ENCODE assay signal across 8 mouse cellular contexts in genomic region chr16:31662556-31663378, GRCm38 (mm10). TPM values are rescaled to one million over a fixed set of nuclear protein-coding genes. Genes with fewer than 3 reads are reported as not detected.
DNase-seq lines count a peak whose midpoint lies in the region; ATAC-seq and TF ChIP-seq lines count a peak whose summit lies in the region.

No protein-coding gene starts in this region.

- no peak for ATAC-seq in CD4-positive, CD25-positive, alpha-beta regulatory T cell, adult 4 months
- ATAC-seq in liver, embryonic 11.5 days (replicated peaks; ENCODE audit: low FRiP score), result no peak
- no peak for ATAC-seq in stomach, postnatal 0 days (ENCODE audit: low FRiP score, low TSS enrichment)

- no peak for TF ChIP-seq CTCF in thymus, adult 2 months (IDR thresholded peaks at IDR 0.05; ENCODE audit: borderline replicate concordance, control insufficient read depth, extremely low read depth, insufficient read depth, low read length, poor library complexity)
- TF ChIP-seq CTCF in stomach, postnatal 0 days (IDR thresholded peaks at IDR 0.05; ENCODE audit: low read depth), result no peak

- TF ChIP-seq EP300 in stomach, postnatal 0 days (optimal IDR thresholded peaks at IDR 0.05), result no peak

- no peaks in the 10 kb centered on the region for H3K27me3 ChIP-seq in thymus, adult 2 months (ENCODE audit: control insufficient read depth, insufficient read depth, low read length)
- H3K27me3 ChIP-seq in liver, embryonic 11.5 days (replicated peaks; ENCODE audit: control insufficient read depth, insufficient read depth, low read length), result no peaks in the 10 kb centered on the region
- H3K27me3 ChIP-seq in stomach, postnatal 0 days (ENCODE audit: control insufficient read depth, insufficient read depth, low read length), result no peaks in the 10 kb centered on the region

- peak overlapping the region; percentile 69 for H3K4me2 ChIP-seq in liver, embryonic 11.5 days
- peak overlapping the region; percentile 94 for H3K4me2 ChIP-seq in stomach, postnatal 0 days (replicated peaks; ENCODE audit: low read depth)

- peak overlapping the region; percentile 88 for H3K4me3 ChIP-seq in thymus, adult 2 months (ENCODE audit: control insufficient read depth, insufficient read depth, low read length)
- peak overlapping the region; percentile 97 for H3K4me3 ChIP-seq in liver, embryonic 11.5 days (ENCODE audit: low read depth, low read length)
- H3K4me3 ChIP-seq in stomach, postnatal 0 days (ENCODE audit: low read depth, low read length), result peak overlapping the region; percentile 97

- 22% methylated on average over 22 of the region's 22 CpGs for WGBS in thymus, adult 2 months
- 14% methylated on average over 22 of the region's 22 CpGs for WGBS in liver, embryonic 11.5 days
- WGBS in stomach, postnatal 0 days, result 12% methylated on average over 22 of the region's 22 CpGs

- peak overlapping the region; percentile 98 for H3K9ac ChIP-seq in liver, embryonic 11.5 days (ENCODE audit: low read depth, low read length)
- H3K9ac ChIP-seq in stomach, postnatal 0 days (ENCODE audit: low read length), result peak overlapping the region; percentile 94

- 0 out of 2 replicates have a peak, but pooled peaks cover 5% of the 10 kb centered on the region for H3K4me1 ChIP-seq in thymus, adult 2 months (replicated peaks; ENCODE audit: control insufficient read depth, insufficient read depth, low read length)
- peaks cover 18% of the 10 kb centered on the region for H3K4me1 ChIP-seq in liver, embryonic 11.5 days (replicated peaks; ENCODE audit: control insufficient read depth, insufficient read depth, low read length)
- H3K4me1 ChIP-seq in stomach, postnatal 0 days (replicated peaks; ENCODE audit: control insufficient read depth, insufficient read depth), result no peaks in the 10 kb centered on the region

- TF ChIP-seq POLR2A in thymus, adult 2 months (IDR thresholded peaks at IDR 0.05; ENCODE audit: control insufficient read depth, extremely low read depth, insufficient read depth, low read length, poor library complexity), result no peak

- H3K27ac ChIP-seq in thymus, adult 2 months (ENCODE audit: control insufficient read depth, insufficient read depth, low read length), result no peak overlapping the region
- peak overlapping the region; percentile 92 for H3K27ac ChIP-seq in liver, embryonic 11.5 days (ENCODE audit: low read depth, low read length)
- peak overlapping the region; percentile 98 for H3K27ac ChIP-seq in stomach, postnatal 0 days (replicated peaks)

- H3K9me3 ChIP-seq in liver, embryonic 11.5 days (ENCODE audit: control insufficient read depth, low read length), result no peaks in the 10 kb centered on the region
- no peaks in the 10 kb centered on the region for H3K9me3 ChIP-seq in stomach, postnatal 0 days (ENCODE audit: control insufficient read depth, low read length)

- peak; percentile 31 for DNase-seq in CD4-positive, CD25-positive, alpha-beta regulatory T cell, adult 2 months (ENCODE audit: low read depth, low spot score)
- no peak for DNase-seq in thymus, adult 2 months
- no peak for DNase-seq in thymus, postnatal 10 days (ENCODE audit: low spot score in 2 of 2)
- DNase-seq in liver, embryonic 11.5 days (ENCODE audit: low spot score), result peak; percentile 38
- DNase-seq in stomach, postnatal 0 days (ENCODE audit: low spot score), result no peak
- no peak for DNase-seq in layer of hippocampus, adult 9-11 months
- no peak for DNase-seq in layer of hippocampus, adult 18-20 months (ENCODE audit: low spot score in 2 of 2)

- peaks cover 4% of the 10 kb centered on the region; the same call in 1 of the 2 replicates for H3K36me3 ChIP-seq in thymus, adult 2 months (ENCODE audit: control insufficient read depth, insufficient read depth, low read length)
- 0 out of 2 replicates have a peak, but pooled peaks cover 3% of the 10 kb centered on the region for H3K36me3 ChIP-seq in liver, embryonic 11.5 days (ENCODE audit: control insufficient read depth, insufficient read depth, low read length)
- no peaks in the 10 kb centered on the region for H3K36me3 ChIP-seq in stomach, postnatal 0 days (ENCODE audit: control insufficient read depth, insufficient read depth, low read length)

RNA-seq across cellular contexts. Expression of gene Dlg1, which starts 0.5 kb away (rescaled TPM):
- 10 to 100 TPM; 23.9 to 29.4 TPM for polyA plus RNA-seq in CD4-positive, CD25-positive, alpha-beta regulatory T cell, adult 4 months (2017; shearing (Covaris generic))
- polyA plus RNA-seq in thymus, adult 2 months (2012; rRNA removed), result 18.9 and 20.3 TPM in 2 replicates
- 25.2 and 25.3 TPM in 2 replicates for polyA plus RNA-seq in liver, embryonic 11.5 days (2014; fragmentation: Nextera tagmentation; extraction: Ambion mirVana)
- polyA plus RNA-seq in stomach, postnatal 0 days (2015; fragmentation: Nextera tagmentation; extraction: Ambion mirVana), result 11.8 and 12.1 TPM in 2 replicates
- 10 to 100 TPM; 88.2 to 95.2 TPM for total RNA-seq in layer of hippocampus, adult 18-20 months (2021)

Comparison
In these comparisons a context has a peak if more than half of its experiments do, and no peak if none do; other contexts are left out.
1. DNase-seq: peak in CD4-positive, CD25-positive, alpha-beta regulatory T cell, adult 2 months (single experiment) and liver, embryonic 11.5 days (single experiment); none in thymus, adult 2 months (single experiment), thymus, postnatal 10 days (0 of 2), stomach, postnatal 0 days (single experiment), layer of hippocampus, adult 9-11 months (single experiment) and layer of hippocampus, adult 18-20 months (0 of 2).
2. Peak in every context shown above with its lines, with median percentiles within 50 percentile points of each other: H3K4me3 ChIP-seq.